In genomic region chr3:133091121-133091663, GRCm38 (mm10) we compare ENCODE assay signal across 8 mouse cellular contexts. TPM values are rescaled to one million over a fixed set of nuclear protein-coding genes. Genes with fewer than 3 reads are reported as not detected.
DNase-seq lines count a peak whose midpoint lies in the region; ATAC-seq and TF ChIP-seq lines count a peak whose summit lies in the region.

No protein-coding gene starts in this region.

- POLR2A ChIA-PET in Patski (lab: Charles Lee): interaction anchor here (0.6 to 1.7 kb wide), 4 partner anchors 9 to 77 kb away, joined by 3 to 4 read pairs (median 3); no protein-coding TSS in a partner anchor

- H3K27me3 ChIP-seq in kidney, embryonic 15.5 days: no peaks in the 10 kb centered on the region
- no peaks in the 10 kb centered on the region for H3K27me3 ChIP-seq in Patski
- H3K27me3 ChIP-seq in hindbrain, postnatal 0 days (ENCODE audit: insufficient read depth, low read length): no peaks in the 10 kb centered on the region
- no peaks in the 10 kb centered on the region for H3K27me3 ChIP-seq in liver, embryonic 13.5 days

- H3K9ac ChIP-seq in kidney, embryonic 15.5 days: peak overlapping the region; percentile 97
- peak overlapping the region; percentile 74 for H3K9ac ChIP-seq in hindbrain, postnatal 0 days (replicated peaks; ENCODE audit: low read length)
- H3K9ac ChIP-seq in liver, embryonic 13.5 days: peak overlapping the region; percentile 91

- no peaks in the 10 kb centered on the region for H3K36me3 ChIP-seq in kidney, embryonic 15.5 days
- no peaks in the 10 kb centered on the region for H3K36me3 ChIP-seq in hindbrain, postnatal 0 days (ENCODE audit: insufficient read depth, low read length)
- no peaks in the 10 kb centered on the region for H3K36me3 ChIP-seq in liver, embryonic 13.5 days

- CTCF ChIA-PET in Patski (lab: Charles Lee): interaction anchor here (1.0 to 9.2 kb wide), 4 partner anchors 10 to 345 kb away, joined by 3 to 52 read pairs (median 4); no protein-coding TSS in a partner anchor

- peak overlapping the region; percentile 66 for H3K4me2 ChIP-seq in kidney, embryonic 15.5 days
- peak overlapping the region; percentile 77 for H3K4me2 ChIP-seq in hindbrain, postnatal 0 days (ENCODE audit: low read depth, low read length)
- H3K4me2 ChIP-seq in liver, embryonic 13.5 days: peak overlapping the region; percentile 64

- peak; percentile 89 for ATAC-seq in kidney, embryonic 15.5 days (replicated peaks; ENCODE audit: low FRiP score)
- ATAC-seq in Patski: peak; percentile 70
- ATAC-seq in hindbrain, postnatal 0 days: peak; percentile 83
- peak; percentile 85 for ATAC-seq in liver, embryonic 13.5 days (ENCODE audit: low read depth)

- peak; percentile 22 for TF ChIP-seq POLR2A in embryonic fibroblast, embryonic 13.5 days (IDR thresholded peaks at IDR 0.05; ENCODE audit: low read depth, low read length)

- in situ Hi-C loops in Patski (cut with MboI; ENCODE audit: low pct_unique_long_range_greater_than_20kb): no loop called here

- H3K4me3 ChIP-seq in kidney, embryonic 15.5 days (replicated peaks): peak overlapping the region; percentile 91
- peak overlapping the region; percentile 89 for H3K4me3 ChIP-seq in embryonic fibroblast, embryonic 13.5 days (ENCODE audit: insufficient read depth, low read length)
- H3K4me3 ChIP-seq in hindbrain, postnatal 0 days (ENCODE audit: low read length): peak overlapping the region; percentile 70
- H3K4me3 ChIP-seq in liver, embryonic 13.5 days (replicated peaks): peak overlapping the region; percentile 82

- under 1% methylated on average over 44 of the region's 44 CpGs for WGBS in kidney, embryonic 15.5 days
- under 1% methylated on average over 44 of the region's 44 CpGs for WGBS in hindbrain, postnatal 0 days
- WGBS in liver, embryonic 13.5 days (ENCODE audit: insufficient replicate concordance): under 1% methylated on average over 44 of the region's 44 CpGs

- H3K27ac ChIP-seq in kidney, embryonic 15.5 days: peak overlapping the region; percentile 99
- peak overlapping the region; percentile 70 for H3K27ac ChIP-seq in embryonic fibroblast, embryonic 13.5 days (ENCODE audit: insufficient read depth, low read length)
- H3K27ac ChIP-seq in hindbrain, postnatal 0 days: peak overlapping the region; percentile 96
- H3K27ac ChIP-seq in liver, embryonic 13.5 days: peak overlapping the region; percentile 92

- no peak for DNase-seq in kidney, postnatal 36 days
- DNase-seq in Patski (ENCODE audit: low read depth, low spot score): no peak
- DNase-seq in hindbrain, postnatal 0 days (ENCODE audit: low spot score): peak; percentile 54
- DNase-seq in liver, embryonic 13.5 days: no peak
- DNase-seq in right cerebral cortex, postnatal 10 days (ENCODE audit: low spot score in 2 of 2): peak; percentile 77 to 80
- no peak for DNase-seq in spleen, postnatal 14 days (ENCODE audit: low spot score in 2 of 2)

- H3K9me3 ChIP-seq in kidney, embryonic 15.5 days (replicated peaks): no peaks in the 10 kb centered on the region
- no peaks in the 10 kb centered on the region for H3K9me3 ChIP-seq in hindbrain, postnatal 0 days (ENCODE audit: low read length)
- no peaks in the 10 kb centered on the region for H3K9me3 ChIP-seq in liver, embryonic 13.5 days (replicated peaks)

- TF ChIP-seq CTCF in Patski (IDR thresholded peaks at IDR 0.05): no peak
- no peak for TF ChIP-seq CTCF in embryonic fibroblast, embryonic 13.5 days (IDR thresholded peaks at IDR 0.05; ENCODE audit: borderline replicate concordance, insufficient read depth, low read length)
- no peak for TF ChIP-seq CTCF in hindbrain, postnatal 0 days (IDR thresholded peaks at IDR 0.05; ENCODE audit: low read depth)

- peaks cover 23% of the 10 kb centered on the region for H3K4me1 ChIP-seq in kidney, embryonic 15.5 days
- H3K4me1 ChIP-seq in embryonic fibroblast, embryonic 13.5 days (ENCODE audit: control insufficient read depth, insufficient read depth, low read length): no peaks in the 10 kb centered on the region
- peaks cover 10% of the 10 kb centered on the region for H3K4me1 ChIP-seq in hindbrain, postnatal 0 days (ENCODE audit: insufficient read depth, low read length)
- peaks cover 35% of the 10 kb centered on the region for H3K4me1 ChIP-seq in liver, embryonic 13.5 days (replicated peaks)

RNA-seq across cellular contexts. Expression of gene Ints12, which starts 0.4 kb away (rescaled TPM):
- 22.0 and 24.1 TPM in 2 replicates for polyA plus RNA-seq in kidney, embryonic 15.5 days (2015; fragmentation: Nextera tagmentation; extraction: Ambion mirVana)
- 25.7 TPM for polyA plus RNA-seq in Patski (2021)
- 13.5 and 17.1 TPM in 2 replicates for polyA plus RNA-seq in embryonic fibroblast, embryonic 13.5 days (2011; ENCODE audit: insufficient read length, low read depth, missing spikeins)
- 10.0 and 12.8 TPM in 2 replicates for total RNA-seq in hindbrain, postnatal 0 days (2014; rRNA removed)
- 9.6 and 10.2 TPM in 2 replicates for polyA plus RNA-seq in hindbrain, postnatal 0 days (2015; fragmentation: Nextera tagmentation; extraction: Ambion mirVana)
- 11.0 and 13.2 TPM in 2 replicates for polyA plus RNA-seq in liver, embryonic 13.5 days (2015; fragmentation: Nextera tagmentation; extraction: Ambion mirVana)

RNA-seq across cellular contexts. Expression of gene Gstcd, which starts 0.6 kb away (rescaled TPM):
- 8.6 and 9.0 TPM in 2 replicates for polyA plus RNA-seq in kidney, embryonic 15.5 days (2015; fragmentation: Nextera tagmentation; extraction: Ambion mirVana)
- 26.3 TPM for polyA plus RNA-seq in Patski (2021)
- 17.4 and 20.4 TPM in 2 replicates for polyA plus RNA-seq in embryonic fibroblast, embryonic 13.5 days (2011; ENCODE audit: insufficient read length, low read depth, missing spikeins)
- 7.4 and 8.6 TPM in 2 replicates for total RNA-seq in hindbrain, postnatal 0 days (2014; rRNA removed)
- 2.3 and 3.3 TPM in 2 replicates for polyA plus RNA-seq in hindbrain, postnatal 0 days (2015; fragmentation: Nextera tagmentation; extraction: Ambion mirVana)
- 3.7 and 4.5 TPM in 2 replicates for polyA plus RNA-seq in liver, embryonic 13.5 days (2015; fragmentation: Nextera tagmentation; extraction: Ambion mirVana)

Comparison
In these comparisons a context has a peak if more than half of its experiments do, and no peak if none do; other contexts are left out.
1. DNase-seq: peak in hindbrain, postnatal 0 days (single experiment) and right cerebral cortex, postnatal 10 days (2 of 2); none in kidney, postnatal 36 days (0 of 2), Patski (single experiment), liver, embryonic 13.5 days (single experiment) and spleen, postnatal 14 days (0 of 2).
2. Peak in every context shown above with its lines, with median percentiles within 50 percentile points of each other: ATAC-seq, H3K27ac ChIP-seq, H3K4me2 ChIP-seq, H3K4me3 ChIP-seq and H3K9ac ChIP-seq.